Mouse (Mus musculus) fibroblast of lung, adult 2 months (primary cell): Measurements from ENCODE around the gene Cacng4.

Source experiments
- DNase-seq: peaks from one replicate; pipeline ENCODE4 v3.0.0-alpha.2; 2011; ENCODE audit warnings: low read depth

Cacng4 gene

DNA sequence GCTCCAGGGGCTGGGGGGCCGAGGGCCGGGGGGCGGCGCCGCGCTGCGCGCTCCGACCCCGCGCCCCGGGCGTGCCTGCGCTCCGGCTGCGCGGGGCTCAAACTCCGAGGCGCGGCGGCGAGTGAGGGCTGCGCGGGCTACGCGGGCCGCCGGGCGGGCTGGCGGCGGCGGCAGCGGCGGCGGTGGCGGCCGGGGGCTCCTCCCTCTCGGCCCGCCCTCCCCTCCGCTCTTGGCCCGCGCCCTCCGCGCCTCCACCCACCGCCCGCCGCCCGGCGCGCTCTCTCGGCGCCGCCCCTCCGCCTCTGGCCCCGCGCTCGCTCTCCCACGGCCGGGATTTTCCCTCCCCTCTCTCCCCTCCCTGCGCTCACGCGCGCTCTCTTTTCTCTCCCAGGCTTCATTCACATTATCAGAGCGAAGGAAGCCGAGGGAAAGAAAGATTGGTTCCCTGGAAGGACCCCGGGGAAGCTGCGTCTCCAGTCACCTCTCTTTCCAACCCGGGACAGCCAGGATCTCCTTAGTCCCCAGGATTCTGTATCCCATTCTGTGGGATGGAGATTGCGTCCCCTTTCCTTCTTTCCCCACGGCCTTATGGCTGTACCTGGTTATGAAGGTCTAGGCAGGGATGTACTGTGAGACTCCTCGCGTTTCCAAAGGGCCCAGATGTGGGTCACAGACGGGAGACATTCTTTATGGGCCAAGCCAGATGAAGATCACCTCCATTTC is at the start of gene Cacng4:
Cacng4 (minus strand) TSS at position 11 of the 723 bp plus-strand sequence.
- no peak for DNase-seq

DNA sequence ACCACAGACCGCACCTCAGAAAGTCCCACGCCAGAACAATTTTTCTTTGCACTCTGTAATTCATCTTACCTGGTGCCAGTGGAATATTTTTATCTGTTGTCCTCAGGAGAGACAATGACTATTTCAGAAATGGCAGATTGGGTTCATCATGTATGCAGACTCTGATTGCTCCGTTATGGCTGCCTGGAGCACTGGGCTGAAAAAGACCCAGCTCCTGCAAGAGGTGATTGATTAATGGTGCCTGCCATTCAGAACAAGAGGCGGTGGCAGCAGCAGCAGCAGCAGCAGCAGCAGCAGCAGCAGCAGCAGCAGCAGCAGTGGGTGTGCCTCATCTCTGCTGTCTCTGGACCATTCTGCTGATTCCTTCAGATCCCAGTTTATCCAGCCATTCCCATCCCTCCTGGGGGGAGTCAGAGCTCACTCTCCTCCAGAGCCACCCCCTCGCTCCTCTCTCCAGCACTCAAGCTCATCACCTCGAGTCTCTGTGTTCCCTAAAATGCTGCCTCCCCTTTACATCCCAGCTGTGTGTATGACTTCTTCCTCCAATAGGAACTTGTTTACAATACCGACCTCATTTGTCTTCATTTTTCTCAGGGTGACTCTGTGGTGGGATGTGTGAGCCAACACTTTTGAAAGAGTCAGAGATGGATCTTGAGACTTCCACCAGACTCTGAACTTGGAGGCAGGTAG is 39.1 kb upstream of the Cacng4 start:
- DNase-seq, result no peak

DNA sequence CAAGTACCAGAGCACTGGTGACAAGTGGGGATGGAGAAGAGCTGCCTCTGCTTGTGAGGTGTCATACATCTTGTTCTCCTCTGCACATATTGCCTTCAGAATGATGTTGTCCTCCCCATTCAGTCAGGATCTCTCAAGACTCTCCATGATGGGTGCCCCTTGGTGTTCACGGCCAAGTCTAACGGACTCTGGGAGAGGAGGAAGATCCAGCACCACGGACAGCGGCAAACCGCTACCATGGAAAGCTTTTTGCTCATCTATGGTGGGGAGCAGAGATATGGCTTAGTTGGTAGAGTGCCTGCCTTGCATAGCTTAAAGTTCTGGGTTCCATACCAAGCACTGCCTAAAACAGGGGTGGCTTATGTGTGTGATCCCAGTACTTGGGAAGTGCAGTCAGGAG is 22.8 kb upstream of the Cacng4 start:
- no peak for DNase-seq

DNA sequence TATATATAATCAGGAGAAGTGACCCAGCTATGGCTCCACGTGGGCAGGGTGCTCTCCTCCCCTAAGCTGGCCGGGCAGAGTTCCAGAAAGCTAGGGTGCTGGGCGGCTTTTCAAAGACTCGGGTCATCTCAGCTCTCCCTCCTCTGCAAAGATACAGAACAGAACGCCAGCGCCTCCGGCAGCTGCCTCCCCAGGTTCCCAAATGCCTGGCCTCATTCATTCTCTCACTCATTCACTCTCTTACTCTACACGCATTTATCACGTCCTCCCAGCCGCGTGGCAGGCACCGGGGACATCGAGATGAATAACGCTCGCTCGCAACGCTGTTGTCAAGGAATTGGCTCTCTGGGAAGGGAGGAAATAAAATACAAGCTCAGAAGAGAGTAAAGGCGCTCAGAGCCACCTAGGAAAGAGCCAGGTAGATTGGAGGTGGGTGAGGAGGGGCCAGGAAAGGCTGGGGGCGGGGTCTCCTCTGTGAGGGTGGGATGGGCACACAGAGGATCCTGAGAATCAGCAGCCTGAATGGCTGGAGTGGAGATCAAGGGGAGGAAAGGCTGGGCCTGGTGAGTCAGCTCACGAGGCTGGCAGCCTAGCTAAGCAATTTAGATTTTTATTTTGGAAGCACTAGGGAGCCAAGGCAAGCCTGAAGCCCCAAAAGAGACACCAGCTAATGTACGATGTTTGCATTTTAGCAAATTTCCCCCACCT is 18.7 kb upstream of the Cacng4 start:
- no peak for DNase-seq

DNA sequence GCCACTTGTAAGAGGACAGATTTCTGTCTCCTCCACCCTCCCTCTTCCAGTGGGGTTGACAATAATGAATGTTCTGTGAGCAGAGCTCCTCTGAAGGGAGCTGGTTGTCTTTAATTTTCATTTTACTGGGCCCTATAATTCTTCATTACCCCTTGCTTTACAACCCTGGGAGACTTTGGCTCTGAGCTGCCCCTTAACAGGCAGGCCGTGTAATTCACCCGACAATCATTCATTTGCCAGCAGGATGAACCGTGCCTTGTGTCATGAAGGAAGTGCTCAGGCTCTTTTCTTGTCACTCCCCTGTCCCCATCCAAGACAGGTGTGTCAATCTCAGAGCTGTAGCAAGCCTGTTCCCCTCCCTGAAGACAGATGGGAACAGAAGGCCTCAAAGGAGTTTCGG is 18.1 kb upstream of the Cacng4 start:
- no peak for DNase-seq

DNA sequence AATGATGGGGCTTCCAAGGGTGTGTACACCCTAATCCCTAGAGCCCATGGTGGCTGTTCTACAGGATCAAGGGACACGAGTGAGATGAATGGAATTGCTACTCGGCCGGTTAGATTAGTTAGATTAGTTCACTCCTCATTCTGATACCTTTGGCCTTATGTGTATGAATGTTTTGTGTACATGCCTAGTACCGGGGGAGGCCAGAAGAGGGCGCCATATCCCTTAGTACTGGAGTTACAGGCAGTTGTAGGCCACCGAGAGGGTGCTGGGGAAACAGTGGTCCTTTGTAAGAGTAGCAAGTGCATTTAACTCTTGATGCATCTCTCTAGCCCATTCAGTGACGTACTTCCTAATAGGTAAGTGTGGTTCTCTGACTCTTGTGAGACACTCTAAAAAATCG is 14.2 kb upstream of the Cacng4 start:
- no peak for DNase-seq

DNA sequence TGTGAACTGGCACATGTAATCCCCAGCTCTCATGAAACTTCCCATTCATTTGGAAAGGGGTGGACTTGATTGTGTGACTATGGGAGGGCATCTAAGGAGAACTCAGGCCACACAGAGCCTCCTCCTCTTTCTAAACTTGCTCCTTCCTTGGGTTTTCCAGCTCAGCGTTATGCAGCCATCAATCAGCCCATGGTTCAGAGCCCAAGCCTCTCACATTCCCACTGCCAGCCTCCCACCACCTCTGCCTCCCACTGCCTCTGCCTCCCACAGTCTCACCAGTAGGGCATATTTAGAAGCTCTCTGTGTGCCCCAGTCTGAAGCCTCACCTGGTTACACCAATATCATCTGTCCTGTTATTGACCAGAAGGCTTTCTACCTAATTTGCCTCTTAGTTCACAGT is 11.7 kb upstream of the Cacng4 start:
- DNase-seq, result no peak

DNA sequence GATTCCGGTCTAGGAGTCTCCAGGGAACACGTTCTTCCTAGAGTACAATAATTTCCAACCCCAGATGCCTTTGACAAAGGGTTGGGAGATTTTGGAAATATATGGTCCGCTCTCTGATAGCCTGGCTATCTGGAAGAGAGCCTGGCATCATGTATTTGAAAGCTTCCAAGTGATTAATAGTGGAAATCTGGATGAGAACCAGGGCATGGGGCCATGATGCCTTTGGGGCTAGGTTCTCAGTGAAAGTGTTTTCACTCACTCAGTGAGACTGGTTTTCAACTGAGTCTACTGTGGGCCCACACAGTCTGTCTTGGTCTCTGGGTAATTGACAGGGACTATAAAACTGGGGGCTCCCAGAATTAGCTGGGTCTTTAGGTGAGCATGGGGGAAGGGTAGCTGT is 7.6 kb upstream of the Cacng4 start:
- no peak for DNase-seq

DNA sequence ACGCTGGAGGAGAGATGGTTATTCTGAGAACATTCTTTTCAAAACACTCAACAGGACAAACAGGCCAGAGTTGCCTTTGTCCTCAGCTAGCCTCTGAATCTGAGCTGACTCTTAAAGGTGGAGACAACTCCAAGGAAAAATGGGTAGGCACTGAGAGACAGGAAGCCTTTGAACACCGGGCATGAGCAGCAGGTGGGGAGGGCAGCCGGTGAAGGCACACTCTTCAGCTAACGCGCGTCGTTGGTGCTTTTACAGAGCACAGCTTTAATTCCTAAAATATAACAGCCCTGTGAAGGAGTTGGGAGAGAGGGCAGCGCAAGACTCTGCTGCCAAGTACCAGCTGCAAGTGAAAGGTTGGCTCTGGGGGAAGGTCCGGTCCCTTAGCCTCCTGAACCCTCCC is 5.0 kb upstream of the Cacng4 start:
- DNase-seq, result no peak

DNA sequence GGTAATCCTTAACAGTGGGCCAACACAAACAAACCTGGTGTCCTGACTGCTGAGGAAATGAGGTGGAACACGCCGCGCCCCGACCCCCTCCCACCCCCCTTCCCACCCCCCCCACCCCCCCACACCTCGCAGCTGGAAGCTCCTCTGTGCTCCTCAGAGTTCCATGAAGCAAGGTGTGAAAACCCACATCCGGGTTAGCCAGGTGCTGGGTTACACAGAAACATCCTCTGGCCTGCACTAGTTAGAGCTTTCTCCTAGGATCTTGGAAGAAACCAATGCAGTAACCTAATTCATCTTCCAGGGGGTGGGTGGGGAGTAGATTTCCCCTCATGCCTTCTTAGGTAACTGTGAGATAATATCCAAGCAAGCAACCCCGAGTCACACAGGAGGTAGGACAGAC is 2.0 kb upstream of the Cacng4 start:
- no peak for DNase-seq

DNA sequence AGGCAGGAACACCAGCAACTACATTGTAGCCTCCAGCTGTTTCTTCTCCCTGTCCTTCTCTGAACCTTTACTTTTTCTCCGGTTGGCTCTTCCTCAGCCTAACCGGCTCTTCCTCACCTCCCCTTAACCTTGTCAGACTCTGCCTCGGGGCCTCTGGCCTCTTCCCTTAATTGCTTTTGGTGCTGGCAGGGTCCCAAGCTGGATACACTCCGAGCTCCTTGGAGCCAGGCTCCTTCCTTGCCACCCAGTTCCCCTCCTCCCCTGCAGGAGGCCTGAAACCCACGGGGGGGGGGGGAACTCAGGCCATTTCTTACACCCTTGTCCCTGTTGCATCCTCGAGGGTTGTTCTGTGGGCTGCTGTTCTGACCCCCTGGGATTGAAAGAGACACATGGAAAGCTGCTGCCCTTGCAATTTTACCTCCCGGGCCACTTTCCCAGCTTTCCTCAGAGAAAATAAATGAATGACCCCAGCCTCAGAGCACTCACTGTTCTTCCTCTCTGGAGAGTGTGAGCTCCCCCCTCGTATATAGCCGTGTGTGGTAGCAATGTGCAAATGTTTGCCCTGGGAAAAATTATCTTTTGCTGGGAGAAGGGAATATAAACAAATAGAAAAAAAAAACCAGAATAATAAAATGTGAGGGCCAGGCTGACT is 1.2 kb upstream of the Cacng4 start:
- no peak for DNase-seq

DNA sequence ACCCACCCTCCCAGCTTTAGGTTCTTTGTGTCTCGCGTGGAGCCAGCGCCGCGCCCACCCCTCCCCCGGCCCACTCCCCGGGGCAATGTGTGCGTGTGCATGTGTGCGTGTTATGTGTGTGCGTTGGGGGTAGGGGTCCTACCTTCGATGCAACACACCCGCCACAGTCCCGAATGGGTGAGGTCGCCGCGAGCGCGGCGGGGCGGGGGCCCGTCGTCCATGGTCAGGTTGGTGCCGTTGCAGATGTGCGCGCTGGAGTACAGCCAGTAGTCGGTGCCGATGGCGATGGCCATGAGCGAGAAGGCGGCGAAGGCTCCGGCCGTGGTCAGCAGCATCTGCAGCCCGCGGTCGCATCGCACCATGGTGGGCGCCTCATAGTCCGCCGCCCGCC is 259 bp downstream of the Cacng4 start:
- DNase-seq, result no peak

DNA sequence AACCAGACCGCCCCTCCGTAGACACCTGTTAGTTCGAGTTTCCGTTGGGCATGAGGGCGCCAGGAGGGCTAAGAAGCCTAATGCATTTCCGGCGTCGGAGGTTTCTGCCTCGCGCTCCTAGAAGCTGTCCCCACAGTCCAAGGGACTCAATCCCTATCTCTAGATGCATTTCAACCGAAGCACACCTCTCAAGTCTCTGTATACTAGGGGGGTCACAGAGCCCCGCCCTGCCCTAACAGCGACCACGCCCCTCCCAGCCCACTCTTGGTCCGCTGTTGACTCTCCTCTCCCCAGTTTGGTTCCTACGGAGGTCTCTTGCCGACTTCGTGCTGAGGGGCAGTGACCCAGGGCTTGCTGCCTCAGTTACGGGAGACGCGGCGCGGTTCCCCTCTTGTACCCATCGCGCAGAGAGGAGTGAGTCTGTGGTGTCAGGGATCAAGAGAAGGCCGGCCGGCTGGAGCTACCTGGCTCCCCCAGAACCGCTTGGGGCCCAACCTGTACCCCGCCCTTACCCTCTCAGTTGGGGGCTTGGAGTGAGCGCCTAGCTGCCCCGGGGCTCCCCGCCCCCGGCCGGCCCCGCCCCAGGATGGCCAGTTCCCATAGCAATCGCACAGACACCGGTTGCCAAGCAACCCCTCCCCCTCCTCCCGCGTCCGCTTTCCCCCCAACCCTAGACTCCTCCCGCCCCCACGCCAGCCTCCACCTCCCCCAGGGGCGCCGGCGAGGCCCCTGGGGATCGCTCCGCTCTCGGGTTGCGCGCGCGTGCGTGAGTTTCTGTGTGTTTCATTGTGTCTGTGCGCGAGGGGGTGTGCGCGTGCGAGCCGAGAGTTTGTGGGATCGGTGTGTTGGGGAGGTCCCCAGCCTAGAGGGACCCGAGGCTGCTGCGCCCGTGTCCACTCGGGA is 906 bp downstream of the Cacng4 start:
- DNase-seq, result no peak

DNA sequence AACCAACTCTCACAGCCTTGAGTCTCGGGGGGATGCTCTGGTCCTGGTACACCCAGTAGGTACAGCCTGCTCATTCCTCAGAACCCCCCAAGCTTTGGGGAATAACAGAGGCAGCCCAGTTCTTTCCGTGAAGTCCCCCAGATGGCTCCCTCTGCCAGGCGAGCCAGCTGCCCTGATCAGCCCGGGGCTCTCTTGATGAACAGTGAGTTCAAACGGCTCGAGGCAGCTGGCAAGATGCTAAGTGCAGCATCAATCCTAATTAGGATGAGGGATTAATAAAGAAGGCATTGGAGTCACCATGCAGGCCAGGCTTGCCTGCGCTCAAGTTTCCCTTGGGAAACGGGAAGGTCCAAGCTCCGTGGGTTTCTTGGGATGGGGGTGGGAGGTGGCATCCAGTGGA is 2.2 kb downstream of the Cacng4 start:
- no peak for DNase-seq

DNA sequence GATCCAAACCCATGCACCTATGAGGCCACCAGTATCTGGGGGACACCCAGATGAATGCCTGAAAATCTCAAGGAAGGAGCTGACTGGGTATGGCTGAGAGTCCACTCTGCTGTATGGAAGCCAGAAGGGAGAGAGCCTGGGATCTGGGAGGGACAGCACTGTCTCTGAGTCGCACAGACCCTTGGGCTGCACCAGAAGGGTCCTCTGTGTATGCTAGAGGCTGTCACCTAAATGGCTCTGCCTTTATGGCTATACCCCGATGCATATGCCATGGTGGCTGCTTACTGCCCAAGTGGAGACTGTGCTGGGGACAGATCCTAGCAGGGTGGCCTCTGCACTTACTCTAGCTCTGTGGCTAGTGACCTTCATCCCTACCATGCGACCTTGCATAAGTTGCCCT is 8.6 kb downstream of the Cacng4 start:
- no peak for DNase-seq

DNA sequence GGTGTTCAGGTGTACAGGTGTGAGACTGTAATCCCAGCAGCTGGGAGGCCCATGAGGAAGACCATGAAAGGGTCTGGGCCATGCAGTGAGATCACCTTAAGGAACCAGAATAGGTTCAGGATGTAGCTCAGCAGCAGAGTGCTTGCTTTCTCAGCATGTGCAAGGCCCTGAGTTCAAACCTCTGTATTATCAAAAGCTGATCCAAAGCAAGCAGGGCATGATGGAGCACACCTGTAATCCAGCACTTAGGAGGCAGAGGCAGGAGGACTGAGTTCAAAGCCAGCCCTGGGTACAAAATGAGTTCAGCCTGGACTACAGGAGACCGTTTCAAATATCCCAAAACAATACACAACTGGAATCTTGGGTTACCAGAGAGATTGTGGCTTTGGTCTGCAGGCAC is 9.1 kb downstream of the Cacng4 start:
- DNase-seq, result no peak

DNA sequence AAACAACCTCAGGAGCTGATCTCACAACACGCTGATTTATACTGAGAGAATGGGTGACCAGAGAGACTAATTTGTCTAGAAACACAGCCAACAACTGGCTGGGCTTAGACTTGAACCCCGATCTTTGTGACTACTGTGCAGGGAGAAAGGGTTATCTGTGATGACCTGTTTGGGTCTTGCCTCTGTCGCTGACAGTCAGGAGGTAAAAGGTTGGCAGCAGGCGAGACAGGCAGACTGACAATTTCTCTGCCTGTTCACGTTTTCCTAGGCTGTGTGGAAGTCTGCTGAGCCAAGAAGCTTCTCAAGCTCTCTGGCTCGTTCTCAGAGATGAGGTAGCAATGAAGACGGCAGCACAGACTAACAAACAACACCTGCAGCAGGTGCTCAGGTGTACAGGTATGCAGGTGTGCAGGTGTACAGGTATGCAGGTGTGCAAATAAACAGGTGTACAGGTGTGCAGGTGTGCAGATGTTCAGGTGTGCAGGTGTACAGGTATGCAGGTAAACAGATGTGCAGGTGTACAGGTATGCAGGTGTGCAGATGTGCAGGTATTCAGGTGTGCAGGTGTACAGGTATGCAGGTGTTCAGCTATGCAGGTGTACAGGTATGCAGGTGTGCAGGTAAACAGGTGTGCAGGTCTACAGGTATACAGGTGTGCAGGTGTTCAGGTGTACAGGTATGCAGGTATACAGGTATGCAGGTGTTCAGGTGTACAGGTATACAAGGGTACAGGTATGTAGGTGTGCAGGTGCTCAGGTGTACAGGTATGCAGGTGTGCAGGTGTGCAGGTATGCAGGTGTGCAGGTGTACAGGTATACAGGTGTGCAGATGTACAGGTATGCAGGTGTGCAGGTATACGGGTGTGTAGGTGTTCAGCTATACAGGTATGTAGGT is 10.2 kb downstream of the Cacng4 start:
- no peak for DNase-seq

DNA sequence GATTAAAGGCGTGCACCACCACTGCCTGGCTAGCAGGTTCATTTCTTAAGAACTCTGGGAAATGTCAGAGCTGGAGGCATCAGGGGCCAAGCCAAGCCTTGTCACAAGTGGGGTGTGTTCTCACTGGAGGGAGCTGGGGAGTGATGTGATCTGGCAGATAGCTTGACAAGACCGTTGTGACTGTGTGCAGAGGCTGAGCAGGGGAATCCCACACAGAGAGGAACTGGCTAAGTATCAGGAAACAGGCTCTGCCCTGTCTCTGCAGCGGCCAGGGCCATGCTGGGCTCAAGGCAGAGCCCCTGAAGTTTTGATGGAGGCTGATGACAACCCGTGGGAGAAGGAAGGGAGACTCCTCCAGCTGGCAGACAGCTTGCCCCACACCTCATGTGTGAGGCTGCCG is 11.8 kb downstream of the Cacng4 start:
- no peak for DNase-seq

DNA sequence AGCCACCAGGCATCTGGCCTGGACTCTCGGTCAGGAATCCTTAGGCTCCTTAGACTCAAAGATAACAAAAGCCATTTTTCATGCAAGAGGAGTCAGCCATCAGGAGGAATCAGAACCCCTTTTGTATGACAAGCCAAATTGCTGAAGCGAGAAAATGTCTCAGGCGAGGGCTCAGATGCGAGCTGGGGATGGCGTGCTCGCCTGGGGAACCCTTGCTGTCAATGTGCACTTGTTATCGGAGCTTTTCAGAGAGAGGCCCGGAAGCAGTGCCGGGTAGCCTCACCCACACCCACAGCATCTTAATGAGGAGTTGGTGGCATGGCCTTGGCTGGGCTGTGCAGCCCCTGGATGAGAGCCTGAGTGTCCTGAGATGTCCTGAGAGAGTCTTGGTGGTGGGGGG is 15.5 kb downstream of the Cacng4 start:
- no peak for DNase-seq

DNA sequence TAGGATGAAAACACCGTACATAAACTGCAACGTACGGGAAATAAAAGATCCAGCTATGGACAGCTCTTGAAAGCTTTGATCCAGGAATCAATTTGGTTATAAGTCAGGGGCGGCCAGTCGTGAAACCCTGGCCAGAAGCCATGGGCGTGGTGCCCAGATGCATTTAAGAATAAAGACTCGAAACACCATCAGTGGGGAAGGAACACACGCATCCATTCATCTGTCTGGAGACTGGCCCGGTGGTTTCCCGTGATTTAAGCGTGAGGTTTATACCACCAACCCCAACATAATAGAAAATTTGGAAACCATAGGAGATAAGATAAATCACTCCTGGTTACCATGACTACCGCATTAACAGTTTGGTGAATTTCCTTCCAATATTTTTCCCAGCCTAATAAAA is 16.9 kb downstream of the Cacng4 start:
- DNase-seq, result no peak

DNA sequence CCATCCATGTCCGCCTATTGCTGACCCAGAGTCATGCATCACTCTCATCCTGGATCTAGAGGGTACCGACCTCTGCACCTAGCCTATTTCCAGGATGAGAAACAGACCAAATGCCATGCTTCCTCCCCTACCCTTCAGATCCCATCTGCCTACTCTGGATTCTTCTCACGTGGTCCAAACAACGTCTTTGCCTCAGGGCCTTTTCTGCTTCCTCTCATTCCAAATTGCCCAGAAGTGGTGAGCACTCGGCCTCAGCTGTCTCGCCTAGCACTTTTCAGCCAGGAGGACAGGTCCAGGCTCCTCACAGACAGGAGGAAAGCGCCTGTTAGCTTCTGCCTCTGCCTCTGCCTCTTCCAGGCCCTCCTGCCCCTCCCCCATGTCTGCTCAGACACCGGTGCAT is 21.0 kb downstream of the Cacng4 start:
- DNase-seq, result no peak
